Mouse (Mus musculus) stomach, adult 2 months (tissue): Measurements from ENCODE around the gene Pygm. TPM values are rescaled to one million over a fixed set of nuclear protein-coding genes. Genes with fewer than 3 reads are reported as not detected.

Experiments used
- polyA plus RNA-seq: library from polyadenylated mRNA; depleted of rRNA; stranded (reverse); fragments of >200 nt; gene quantifications from 2 replicates; pipeline ENCODE4 v1.2.3, GENCODE M21; 2012; rRNA removed

Gene Pygm
- 25.5 and 39.7 TPM in 2 replicates for polyA plus RNA-seq

DNA sequence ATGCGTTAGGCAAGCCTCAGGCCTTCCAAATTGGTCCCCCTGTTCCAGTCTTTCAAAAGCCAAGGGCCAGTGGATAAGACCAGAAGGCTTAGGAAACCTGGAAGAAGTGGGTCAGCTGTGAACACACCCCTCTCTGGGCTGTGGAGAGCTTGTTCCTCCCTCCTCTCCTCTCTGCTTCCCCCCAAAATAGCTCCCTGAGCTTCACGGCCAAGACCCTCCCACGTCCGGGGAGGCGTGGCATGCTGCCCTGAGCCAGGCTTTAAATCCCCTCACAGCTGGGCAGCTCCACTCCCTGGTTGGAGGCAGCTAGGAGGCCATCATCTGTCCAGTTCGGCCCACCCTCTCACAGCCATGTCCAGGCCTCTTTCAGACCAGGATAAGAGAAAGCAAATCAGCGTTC lies at the start of gene Pygm:
Gene Pygm (plus strand): TSS at position 272 of the 400 bp plus-strand sequence.

DNA sequence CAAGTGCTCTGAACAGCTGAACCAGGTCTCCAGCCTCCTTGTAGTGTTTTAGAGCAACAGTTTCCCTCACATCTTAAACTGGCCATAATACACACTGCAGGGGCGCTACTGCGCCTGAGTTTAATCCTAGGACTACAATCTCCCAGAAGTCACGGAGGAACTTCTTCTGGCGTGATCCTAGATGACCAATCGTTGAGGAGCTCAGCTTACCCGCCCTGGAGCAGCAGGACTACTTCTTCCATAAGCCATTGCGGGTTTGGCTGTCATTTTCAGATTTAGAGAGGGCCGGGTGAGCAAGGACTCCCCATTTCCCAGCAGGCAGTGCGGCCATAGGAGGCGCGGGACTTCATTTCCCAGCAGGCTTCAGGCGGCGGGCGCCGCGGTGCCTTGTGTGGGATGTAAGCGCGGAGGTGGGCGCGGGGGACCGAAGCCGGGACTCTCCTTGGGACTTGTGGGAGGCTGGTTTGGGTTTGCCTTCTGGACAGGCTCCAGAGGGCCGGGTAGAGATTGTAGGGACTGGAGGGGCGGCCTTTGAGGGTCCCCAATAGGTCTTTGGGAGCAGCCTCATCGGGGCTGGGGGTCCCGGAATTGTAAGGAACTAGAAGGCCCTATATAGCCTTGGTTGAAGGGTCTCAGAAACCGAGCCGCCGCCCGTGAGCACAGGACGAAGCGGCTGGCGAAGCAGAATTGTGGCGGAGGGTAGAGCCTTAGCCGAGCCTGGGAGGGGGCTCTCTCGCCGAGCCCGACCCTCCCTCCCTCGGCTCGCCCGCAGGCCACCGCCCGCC lies 49.3 kb upstream of the Pygm start, which contains the start of gene Men1:
Gene Men1 (plus strand): TSS at position 307 of the 785 bp plus-strand sequence.

DNA sequence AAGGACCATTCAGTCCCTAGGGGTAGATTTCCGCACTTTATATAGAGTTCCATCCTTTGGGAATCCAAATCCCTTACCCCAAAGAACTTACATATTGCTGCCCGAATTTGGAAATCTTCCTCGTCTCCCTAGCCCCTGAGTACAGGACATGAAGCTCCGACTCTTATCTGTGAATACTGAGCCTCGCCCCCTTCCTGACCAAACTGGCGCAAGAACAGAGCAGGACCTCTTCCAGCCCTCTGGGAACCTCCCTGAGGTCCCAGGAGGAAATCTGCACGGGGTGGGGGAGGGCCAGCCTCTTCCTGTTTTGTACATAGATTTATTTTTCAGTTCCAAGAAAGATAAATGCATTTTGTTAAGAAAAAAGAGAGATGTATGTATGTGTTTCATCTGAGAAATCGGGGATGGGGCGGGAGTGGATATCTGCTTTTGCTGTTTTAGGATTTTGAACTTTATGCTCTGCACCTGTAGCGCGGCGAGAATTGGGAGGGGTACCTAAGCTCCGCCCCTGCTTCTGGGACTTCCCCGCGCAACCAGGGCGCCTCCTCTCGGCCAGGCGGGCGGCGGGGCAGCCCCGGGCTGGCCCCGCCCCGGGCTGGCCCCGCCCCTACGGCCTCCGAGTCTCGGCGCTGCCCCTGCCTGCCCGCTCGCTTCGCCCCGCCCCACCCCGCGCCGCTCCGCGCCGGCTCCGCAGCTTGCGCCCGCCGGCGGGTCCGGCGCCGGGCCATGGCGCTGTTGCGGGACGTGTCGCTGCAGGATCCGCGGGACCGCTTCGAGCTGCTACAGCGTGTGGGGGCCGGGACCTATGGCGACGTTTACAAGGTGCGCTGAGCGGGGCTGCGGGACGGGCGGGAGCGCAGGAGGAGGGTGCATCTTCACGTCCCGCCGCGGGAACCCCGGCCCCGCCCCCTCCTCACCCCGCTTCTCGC lies 43.4 kb upstream of the Pygm start, which contains the start of gene Map4k2:
Gene Map4k2 (plus strand): TSS at position 612 of the 929 bp plus-strand sequence.

DNA sequence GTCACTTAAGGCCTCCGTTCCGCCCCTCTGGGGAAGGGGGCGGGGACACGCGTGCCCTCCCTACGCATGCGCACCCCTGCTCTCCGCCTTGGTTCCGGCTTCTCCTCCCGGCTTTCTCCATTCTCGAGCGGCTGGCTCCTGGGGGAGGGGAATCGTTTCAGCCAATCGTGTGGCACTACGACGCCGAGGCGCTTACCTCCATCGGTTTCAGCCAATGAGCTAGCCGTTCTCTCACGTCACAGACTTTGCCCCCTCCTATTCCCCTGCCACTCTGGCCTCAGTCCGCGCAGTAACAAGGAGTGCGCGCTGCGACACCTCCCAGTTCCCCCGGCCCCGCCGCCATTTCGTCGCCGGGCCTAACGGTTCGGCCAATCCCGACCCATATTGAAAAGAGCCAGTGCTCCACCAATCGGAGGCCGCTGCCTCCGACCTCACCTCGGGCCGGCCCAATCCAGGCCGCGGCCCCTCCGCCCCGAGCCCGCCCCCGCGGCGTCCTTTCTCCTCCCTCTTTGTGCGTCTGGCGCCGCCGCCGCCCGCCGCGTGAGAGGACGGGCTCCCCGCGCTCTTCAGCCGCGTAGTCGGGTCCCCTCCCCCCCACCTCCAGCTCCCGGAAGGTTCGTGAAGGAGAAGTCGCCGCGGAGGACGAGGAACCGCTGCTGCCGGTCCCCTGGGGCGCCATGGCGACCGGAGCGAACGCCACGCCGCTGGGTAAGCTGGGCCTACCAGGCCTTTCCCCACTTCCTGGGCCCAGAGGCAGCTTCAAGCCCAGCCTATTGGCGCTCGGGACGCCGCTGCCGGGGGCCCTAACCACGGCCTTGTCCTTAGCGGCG lies 20.6 kb upstream of the Pygm start, which contains the start of gene Sf1:
Gene Sf1 (plus strand): TSS at position 280 of the 830 bp plus-strand sequence.

DNA sequence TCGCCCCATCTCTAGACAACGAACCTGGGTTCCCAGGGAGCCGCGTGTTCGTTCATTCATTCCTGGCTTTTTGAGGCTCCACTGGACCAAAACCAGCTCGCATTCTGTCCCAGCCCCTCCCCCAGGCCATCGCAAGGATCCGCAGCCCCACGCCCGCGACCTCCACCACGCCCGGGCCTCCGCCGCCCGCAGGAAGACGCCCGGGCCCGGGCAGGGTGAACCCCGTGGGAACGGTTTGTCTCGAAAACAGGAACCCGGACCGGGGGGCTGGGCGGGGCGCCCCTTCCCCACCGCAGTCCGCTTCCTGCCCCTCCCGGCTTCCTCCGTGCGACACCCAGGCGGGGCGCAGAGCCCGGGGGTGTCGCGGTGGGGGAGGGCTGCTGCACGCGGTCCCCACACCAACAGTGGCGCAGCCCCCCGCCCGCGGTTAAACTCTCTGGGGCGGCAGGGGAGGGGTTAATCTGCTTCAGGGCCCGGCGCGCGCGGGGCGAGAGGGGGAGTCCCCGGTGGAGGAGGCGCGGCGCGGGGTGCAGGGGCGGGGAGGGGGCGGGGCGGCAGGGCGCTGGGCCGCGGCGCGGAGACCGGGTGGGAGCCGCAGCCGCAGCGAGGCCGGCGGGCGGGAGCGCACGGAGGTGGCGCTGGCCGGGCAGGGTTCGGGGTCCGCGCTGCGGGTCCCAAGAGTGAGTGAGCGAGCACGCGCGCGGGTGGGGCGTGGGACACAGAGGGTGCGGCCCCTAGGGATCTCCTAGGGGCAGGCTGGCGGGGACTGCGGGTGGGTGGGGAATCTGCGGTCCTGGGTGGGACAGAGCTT lies 15.3 kb downstream of the Pygm start, which contains the start of gene Rasgrp2:
Gene Rasgrp2 (plus strand): TSS at position 56 of the 811 bp plus-strand sequence.

DNA sequence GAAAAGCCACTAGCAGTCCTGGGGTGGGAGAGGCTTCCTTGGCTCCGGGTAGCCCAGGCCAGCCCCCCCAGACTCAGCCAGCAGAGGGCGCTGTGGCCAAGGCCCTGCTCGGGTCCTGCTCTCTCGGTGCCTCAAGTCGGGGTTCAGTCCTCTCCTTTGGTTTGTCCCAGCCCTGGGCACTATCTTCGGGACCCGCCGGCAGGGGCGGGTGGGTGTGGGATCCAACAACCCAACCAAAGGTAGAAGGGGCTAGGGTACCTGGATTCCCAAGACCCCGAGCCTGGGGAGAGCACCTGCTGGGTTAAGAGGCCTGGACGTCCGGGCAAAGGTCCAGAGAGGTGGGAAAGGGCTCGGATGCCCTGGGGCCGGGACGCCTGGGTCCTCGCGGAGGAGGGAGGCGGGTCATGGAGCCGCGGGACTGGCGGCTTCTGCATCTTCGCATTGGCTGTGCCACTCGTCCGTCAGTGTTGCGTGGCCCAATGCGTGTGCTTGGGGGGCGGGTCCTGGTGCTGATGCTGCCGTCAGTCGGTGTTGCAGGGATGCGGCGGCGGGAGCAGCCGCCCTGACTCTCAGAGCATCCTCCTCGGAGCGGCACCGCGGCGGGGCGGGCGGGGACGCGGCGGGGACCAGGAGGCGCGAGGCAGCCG lies 34.2 kb downstream of the Pygm start, which contains the start of gene Nrxn2:
Gene Nrxn2 (plus strand): TSS at position 499 of the 647 bp plus-strand sequence.

Other genes with a start within 250 kb of the Pygm start
- 7.1 and 7.8 TPM in 2 replicates for gene Batf2, start 243.4 kb upstream of the Pygm start, polyA plus RNA-seq
- gene Arl2, start 242.9 kb upstream of the Pygm start, polyA plus RNA-seq, result 90.1 and 115 TPM in 2 replicates
- gene Majin, start 200.0 kb upstream of the Pygm start, polyA plus RNA-seq, result not detected in 2 replicates
- 0.50 and 1.0 TPM in 2 replicates for gene Gpha2, start 158.0 kb upstream of the Pygm start, polyA plus RNA-seq
- 47.1 and 114 TPM in 2 replicates for gene Ppp2r5b, start 148.5 kb upstream of the Pygm start, polyA plus RNA-seq
- 48.8 and 62.8 TPM in 2 replicates for gene Atg2a, start 142.7 kb upstream of the Pygm start, polyA plus RNA-seq
- gene Ehd1, start 107.7 kb upstream of the Pygm start, polyA plus RNA-seq, result 152 and 233 TPM in 2 replicates
- 28.3 and 31.9 TPM in 2 replicates for gene Cdc42bpg, start 77.9 kb upstream of the Pygm start, polyA plus RNA-seq
- 24.3 and 27.1 TPM in 2 replicates for gene Men1, start 49.4 kb upstream of the Pygm start, polyA plus RNA-seq
- gene Map4k2, start 43.3 kb upstream of the Pygm start, polyA plus RNA-seq, result 45.1 and 53.0 TPM in 2 replicates
- 89.7 and 109 TPM in 2 replicates for gene Sf1, start 20.7 kb upstream of the Pygm start, polyA plus RNA-seq
- gene Rasgrp2, start 14.9 kb downstream of the Pygm start, polyA plus RNA-seq, result 40.2 and 44.5 TPM in 2 replicates
- gene Nrxn2, start 34.3 kb downstream of the Pygm start, polyA plus RNA-seq, result 1.6 and 3.9 TPM in 2 replicates
- gene Slc22a12, start 158.6 kb downstream of the Pygm start, polyA plus RNA-seq, result 0.17 TPM in 1 of 2 replicates, not detected in the other